Mouse (Mus musculus) A20 (cell line): ENCODE measurements at regions not wholly inside any gene's neighbourhood (a gene's known extent, or its start where the extent isn't known, plus 50 kb on each side); places are given as distances from the start of the nearest gene placed in this dataset.
"Not testable (repeated sequence)": the region's sequence is repeated elsewhere in the genome, so short reads cannot be mapped to it uniquely, and the experiment has no call there.

Experiments
- DNase-seq: peaks from one replicate; pipeline ENCODE4 v3.0.0-alpha.2; 2011; ENCODE audit warnings: low read depth, low spot score

- no peak for DNase-seq
Observed at GRCm38 (mm10) chr4:7948020-7948419, 290.8 kb downstream of the Car8 start.

- no peak for DNase-seq
Observed at GRCm38 (mm10) chr4:7921503-7921902, 317.3 kb downstream of the Car8 start.

- no peak for DNase-seq
Observed at GRCm38 (mm10) chr4:7913191-7913590, 325.6 kb downstream of the Car8 start.

DNA sequence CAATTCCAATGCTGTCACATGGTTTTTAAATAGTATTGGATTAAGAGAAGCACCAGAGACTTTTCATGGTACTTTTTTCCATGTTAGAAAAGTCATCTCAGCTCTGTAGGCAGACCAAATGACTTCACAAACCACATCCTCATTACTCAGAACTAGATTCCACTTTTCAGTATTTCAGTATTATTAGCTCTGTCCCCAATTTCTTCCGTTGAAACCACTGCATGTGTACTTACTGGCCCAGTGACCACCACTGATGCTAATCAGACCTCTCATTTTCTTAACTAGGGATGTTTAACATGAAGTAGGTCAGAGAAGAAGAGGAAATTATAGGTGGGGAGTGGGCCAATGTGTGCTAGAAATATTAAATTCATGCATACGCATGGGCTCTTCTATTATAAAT lies 326.2 kb downstream of the Car8 start:
- peak; percentile 7 for DNase-seq

DNA sequence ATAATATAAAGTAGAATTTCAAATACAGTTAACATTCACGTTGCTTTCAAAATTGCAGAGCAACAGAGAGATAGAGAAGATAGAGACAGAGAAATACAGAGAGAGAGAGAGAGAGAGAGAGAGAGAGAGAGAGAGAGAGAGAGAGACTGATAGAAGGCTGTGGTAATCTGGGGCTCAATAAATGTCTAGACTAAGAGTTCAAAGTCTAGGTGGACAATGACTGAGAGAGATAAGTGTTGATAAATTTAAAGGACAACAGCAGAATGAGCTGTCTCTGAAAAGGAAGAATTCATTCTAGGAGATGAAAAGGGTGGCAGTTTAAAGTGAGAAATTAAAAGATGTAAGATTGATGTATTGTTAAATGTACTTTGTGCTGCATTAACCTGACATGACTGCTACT lies 335.7 kb downstream of the Car8 start:
- DNase-seq, result no peak

DNA sequence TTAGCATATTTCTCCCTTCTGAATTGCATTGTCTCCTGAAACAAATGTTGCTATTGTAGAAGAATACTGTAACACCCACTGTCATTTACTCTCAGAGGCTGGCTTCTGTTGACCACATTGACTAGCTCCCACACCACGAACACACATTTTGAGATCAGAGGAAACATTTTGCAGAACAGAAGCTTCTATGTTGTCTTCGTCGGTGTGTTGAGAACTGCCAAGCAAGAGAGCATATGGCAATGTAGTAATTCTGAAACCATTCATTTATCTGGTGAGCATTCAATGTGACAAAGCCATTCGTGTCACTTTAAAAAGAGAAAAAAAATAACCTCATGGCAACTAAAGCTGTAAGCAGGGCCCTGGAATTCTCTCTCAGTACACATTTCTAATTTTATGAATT lies 343.9 kb downstream of the Car8 start:
- peak; percentile 33 for DNase-seq

- DNase-seq, result peak; percentile 39
Observed at GRCm38 (mm10) chr4:7891128-7891527, 347.7 kb downstream of the Car8 start.

DNA sequence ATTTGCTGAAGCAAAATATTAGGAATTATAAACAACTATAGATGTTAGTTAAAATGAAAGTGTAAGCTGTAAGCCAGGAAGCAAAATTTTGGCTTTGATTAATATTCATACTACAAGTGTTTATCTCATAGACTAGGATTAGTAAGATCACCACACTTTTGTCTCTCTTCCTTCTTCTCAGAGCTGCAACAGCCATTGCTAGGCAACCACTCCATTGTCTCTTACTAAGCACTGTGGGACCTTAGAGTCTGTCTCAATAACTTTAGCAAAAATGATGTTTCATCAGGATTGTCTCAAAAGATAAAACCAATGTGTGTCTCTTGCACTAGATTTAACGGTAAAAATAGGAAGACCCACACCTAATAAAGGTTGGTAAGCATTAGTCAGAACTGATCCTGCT lies 384.3 kb downstream of the Car8 start:
- no peak for DNase-seq

DNA sequence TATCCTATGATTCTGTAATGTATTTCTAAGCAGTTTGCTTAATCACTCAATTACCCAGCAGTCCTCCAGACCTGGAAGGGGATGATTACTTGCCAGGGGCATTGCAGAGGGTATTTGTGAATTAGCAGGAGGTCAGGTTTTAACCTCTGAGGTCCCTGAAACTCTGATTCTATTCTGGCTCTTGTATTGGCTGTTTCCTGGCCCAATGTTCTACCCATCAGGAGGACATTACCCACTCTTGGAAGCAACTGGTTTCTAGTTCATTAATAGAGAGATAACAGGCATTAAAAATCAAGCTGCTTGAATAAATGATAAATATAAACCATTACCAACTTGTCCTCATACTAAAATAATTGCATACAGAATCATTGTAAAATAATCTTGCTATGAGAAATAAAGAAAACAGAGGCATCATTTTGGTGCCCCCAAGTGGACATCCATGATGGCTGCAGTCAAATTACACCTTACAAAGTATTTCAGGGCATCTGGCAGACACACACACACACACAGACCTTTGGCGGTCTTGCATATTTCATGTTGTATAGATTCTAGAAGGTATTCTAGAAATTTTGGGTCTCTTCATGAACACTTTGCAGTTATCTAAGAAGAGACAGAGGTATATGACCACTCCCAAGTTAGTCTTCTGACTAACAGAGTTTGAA lies 385.6 kb downstream of the Car8 start:
- peak; percentile 61 for DNase-seq

- no peak for DNase-seq
Observed at GRCm38 (mm10) chr4:7852006-7852615, 386.7 kb downstream of the Car8 start.

GRCm38 (mm10) chr4:7847411-7847810 lies 391.4 kb downstream of the Car8 start:
- no peak for DNase-seq

DNA sequence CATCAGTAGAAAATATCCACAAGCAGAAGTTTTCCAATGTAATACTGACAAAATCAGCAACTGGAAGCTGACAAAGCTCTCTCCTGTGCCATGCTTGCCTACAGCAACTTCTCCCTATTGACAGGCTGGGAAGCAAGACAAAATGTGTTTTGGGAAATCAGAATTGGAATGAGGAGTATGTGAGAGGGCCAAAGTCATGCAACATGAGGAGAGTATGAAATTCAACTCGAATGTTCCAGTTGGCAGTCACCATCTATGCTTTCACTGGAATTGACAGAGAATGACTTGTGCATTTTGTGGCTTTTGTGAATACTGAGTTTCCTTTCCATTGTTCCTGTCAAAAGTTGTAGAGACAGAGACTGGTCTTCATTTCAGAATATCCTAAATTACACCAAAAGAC lies 409.7 kb downstream of the Car8 start:
- no peak for DNase-seq

GRCm38 (mm10) chr4:7819847-7820246 lies 419.0 kb downstream of the Car8 start:
- DNase-seq, result no peak

DNA sequence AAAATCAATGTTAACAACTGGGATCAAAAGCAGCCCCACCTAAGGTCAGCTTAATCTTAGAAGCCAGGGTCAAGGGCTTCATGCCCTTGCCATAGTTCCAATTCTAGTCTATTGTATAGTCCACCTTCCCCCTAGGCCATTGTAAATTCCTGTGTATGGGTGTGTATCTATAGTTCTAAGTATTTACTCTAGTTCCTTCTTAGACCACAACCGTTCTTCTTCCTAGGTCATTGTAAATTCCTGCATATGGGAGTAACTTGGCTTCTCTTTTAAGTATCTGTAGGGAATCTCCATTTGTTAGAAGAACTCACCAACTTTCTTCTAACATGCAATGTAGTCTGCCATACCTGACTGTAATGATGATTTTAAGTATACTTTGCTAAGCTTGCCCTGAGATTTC lies 461.1 kb downstream of the Car8 start:
- DNase-seq, result not testable (repeated sequence)

DNA sequence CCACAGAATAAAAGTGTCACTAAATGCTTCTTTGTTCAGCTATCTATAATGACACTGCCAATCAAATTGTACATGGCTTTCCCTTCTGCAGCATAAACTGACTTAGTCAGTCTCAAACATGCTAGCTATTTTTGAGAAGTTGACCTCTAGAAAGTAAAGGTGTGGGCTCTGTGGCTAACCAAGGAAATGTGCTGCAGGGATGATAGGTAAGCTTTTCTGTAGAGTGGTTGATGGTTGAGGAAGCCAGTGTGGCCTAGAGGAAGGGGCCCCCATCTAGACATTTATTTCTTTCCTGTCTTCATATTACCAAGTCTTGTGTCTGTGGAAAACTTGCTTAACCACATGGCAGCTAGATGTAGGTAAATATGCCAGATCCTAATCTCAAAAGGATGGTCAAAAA lies 483.4 kb downstream of the Car8 start:
- DNase-seq, result no peak

DNA sequence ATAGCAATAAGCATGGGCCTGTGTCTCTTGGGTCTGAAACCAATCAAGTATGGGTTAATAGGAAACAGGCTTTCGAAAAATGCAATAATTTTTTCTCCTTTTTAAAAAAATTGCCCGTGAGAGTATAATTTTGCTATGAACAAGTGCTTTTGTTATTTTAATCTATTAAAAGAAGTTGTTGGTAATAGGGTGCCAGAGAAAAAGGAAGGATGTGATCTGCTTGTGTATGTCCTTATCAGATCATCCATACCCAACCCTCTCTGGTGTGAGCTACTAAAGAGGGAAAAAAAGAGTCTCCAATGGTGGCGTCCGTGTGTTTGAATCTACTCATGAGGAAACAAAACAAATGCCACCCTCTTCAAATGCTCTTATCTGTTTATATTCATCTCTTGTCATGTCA lies 484.9 kb downstream of the Car8 start:
- DNase-seq, result no peak

GRCm38 (mm10) chr4:7751208-7751607 lies 487.6 kb downstream of the Car8 start:
- DNase-seq, result peak; percentile 56

GRCm38 (mm10) chr4:7722893-7723292 lies 515.9 kb downstream of the Car8 start:
- DNase-seq, result no peak

DNA sequence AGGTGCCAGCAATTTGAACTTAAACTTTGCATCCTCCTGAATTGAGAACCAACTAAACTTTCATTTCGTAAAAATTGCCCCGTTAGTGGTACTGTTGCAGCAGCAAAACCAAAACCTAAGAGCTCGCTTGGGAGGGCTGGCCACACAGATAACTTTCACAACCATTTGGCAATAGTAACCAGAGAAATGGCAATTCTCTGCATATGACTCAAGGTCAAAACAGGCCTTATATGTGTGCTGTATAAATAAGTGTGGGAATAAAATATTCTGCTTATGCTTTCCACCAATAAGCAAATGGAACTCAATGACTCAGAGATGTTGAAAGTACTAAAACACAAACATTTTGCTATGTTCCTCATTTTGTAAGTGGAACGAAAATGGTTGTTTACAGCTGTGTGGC lies 550.3 kb downstream of the Car8 start:
- DNase-seq, result no peak

DNA sequence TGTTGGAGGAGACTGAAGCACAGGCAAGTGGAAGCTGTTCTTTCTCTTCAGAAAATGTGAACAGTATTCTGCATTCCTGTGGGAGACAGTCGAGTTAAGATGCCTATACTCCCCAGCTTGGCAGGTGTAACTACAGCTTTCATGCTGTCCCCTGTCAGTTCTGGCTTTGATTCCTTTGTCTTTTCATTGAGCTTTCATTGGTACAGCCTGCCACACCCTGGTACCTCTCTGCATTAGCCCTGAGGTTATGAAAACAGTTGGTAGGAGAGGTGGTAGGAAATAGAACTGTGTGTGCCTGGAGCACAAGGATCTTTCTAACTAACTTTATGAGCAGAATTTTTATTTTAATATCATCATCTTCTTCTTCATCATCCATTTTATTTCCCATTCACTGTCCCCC lies 551.6 kb downstream of the Car8 start:
- no peak for DNase-seq

- no peak for DNase-seq
Observed at GRCm38 (mm10) chr4:7670795-7671105, 568.1 kb downstream of the Car8 start.

DNA sequence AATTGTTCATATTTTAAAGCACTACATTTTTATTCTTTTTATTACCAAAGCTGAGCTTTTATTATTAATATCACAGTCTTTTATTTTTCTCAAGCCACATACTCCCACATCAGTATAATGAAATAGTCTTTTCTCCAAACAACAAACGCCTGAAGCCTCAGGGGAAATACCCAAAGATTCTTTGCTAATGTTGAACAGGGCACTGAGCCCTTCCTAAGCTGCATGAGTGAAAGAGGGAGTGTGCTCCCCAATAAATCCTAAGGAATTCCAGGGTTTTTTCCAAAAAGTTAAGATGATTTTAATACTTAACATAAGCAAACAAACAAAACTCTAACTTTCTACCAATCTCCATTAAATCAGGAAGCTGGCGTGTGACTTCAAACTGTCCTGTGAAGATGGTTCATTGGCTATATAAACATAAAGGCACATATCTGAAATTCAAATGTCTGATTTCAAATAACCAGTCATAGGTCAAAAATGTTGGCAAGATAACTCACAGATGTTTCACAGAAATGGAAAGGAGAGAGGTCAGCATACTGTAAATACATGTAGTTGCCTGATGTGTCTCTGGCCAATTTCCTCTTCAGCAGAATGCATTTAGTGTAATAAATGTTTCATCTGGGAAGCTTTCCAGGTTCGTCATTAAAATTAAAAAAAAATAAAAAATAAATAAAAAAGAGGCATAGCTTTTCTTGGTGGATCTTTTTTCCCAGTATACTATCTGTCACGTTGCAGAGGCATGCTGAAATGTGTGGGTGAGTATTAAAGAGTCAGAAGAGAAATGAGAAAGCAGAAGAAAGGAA lies 568.6 kb downstream of the Car8 start:
- DNase-seq, result no peak

- DNase-seq, result no peak
Observed at GRCm38 (mm10) chr4:7666935-7667594, 571.8 kb downstream of the Car8 start.
